Comparison of ENCODE assay signal across 7 mouse cellular contexts in the genomic region with DNA sequence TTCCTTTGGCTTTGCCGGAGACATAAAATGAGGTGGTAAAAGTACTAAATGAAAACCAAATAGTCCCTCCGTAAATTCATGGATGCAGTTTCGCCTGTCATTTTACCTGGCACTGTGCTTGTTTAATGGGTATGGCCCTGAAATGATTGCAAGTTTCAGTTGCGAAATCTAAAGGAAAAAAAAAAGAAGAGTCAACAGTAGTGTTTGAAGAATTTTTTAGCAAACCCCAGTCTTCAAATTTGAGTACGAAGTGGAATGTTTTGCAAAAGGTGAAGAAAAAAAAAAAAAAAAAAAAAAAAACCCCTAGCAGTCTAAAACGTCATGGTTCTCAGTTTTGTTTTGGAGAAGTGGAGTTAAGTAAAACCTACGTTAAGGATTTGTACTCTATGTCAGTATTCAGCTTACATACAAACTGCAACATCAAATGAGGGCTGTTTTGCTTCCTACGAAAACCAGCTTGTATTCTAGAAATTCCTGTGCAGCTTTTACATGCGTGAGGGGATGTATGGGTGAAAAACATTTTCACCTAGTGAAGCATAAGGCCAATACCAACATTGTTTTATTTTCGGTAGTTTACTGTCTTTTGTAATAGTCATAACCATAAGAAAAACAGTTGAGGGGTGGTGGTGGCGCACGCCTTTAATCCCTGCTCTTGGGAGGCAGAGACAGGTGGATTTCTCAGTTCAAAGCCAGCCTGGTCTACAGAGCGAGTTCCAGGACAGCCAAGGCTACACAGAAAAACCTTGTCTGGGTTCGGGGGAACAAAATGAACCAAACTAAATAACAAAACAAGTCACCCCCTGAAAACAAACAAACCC. TPM values are rescaled to one million over a fixed set of nuclear protein-coding genes. Genes with fewer than 3 reads are reported as not detected.
DNase-seq lines count a peak whose midpoint lies in the region; ATAC-seq and TF ChIP-seq lines count a peak whose summit lies in the region.

No protein-coding gene starts in this region.

- H3K9me3 ChIP-seq in lung, embryonic 16.5 days (ENCODE audit: control insufficient read depth, low read length): no peaks in the 10 kb centered on the region
- no peaks in the 10 kb centered on the region for H3K9me3 ChIP-seq in hindbrain, embryonic 16.5 days (ENCODE audit: control insufficient read depth, low read length)
- H3K9me3 ChIP-seq in midbrain, postnatal 0 days (ENCODE audit: low read length): no peaks in the 10 kb centered on the region

- H3K4me2 ChIP-seq in lung, embryonic 16.5 days (ENCODE audit: low read depth, low read length): peak overlapping the region; percentile 71
- peak overlapping the region; percentile 71 for H3K4me2 ChIP-seq in hindbrain, embryonic 16.5 days (ENCODE audit: low read length)
- peak overlapping the region; percentile 61 for H3K4me2 ChIP-seq in midbrain, postnatal 0 days (ENCODE audit: low read depth, low read length, poor library complexity, severe bottlenecking)

- H3K4me3 ChIP-seq in lung, embryonic 16.5 days (ENCODE audit: low read length): peak overlapping the region; percentile 87
- H3K4me3 ChIP-seq in hindbrain, embryonic 16.5 days (ENCODE audit: low read length): peak overlapping the region; percentile 66
- H3K4me3 ChIP-seq in midbrain, postnatal 0 days (ENCODE audit: low read depth, low read length): peak overlapping the region; percentile 47

- peak overlapping the region; percentile 100 for H3K27ac ChIP-seq in lung, embryonic 16.5 days (ENCODE audit: low read length)
- H3K27ac ChIP-seq in hindbrain, embryonic 16.5 days (ENCODE audit: low read depth, low read length): no peak overlapping the region
- 0 out of 2 replicates have a peak overlapping the region, but pooled peaks have one; percentile 95 for H3K27ac ChIP-seq in midbrain, postnatal 0 days (ENCODE audit: low read depth, low read length)

- no peaks in the 10 kb centered on the region for H3K36me3 ChIP-seq in lung, embryonic 16.5 days (ENCODE audit: control insufficient read depth, insufficient read depth, low read length)
- H3K36me3 ChIP-seq in hindbrain, embryonic 16.5 days (ENCODE audit: control insufficient read depth, insufficient read depth, low read length): no peaks in the 10 kb centered on the region
- no peaks in the 10 kb centered on the region for H3K36me3 ChIP-seq in midbrain, postnatal 0 days (ENCODE audit: insufficient read depth, low read length)

- H3K27me3 ChIP-seq in lung, embryonic 16.5 days (ENCODE audit: control insufficient read depth, insufficient read depth, low read depth, low read length): no peaks in the 10 kb centered on the region
- no peaks in the 10 kb centered on the region for H3K27me3 ChIP-seq in hindbrain, embryonic 16.5 days (replicated peaks; ENCODE audit: control insufficient read depth, insufficient read depth, low read length)
- no peaks in the 10 kb centered on the region for H3K27me3 ChIP-seq in midbrain, postnatal 0 days (ENCODE audit: insufficient read depth, low read length)

- 28% methylated on average over 14 of the region's 14 CpGs for WGBS in lung, embryonic 16.5 days
- 48% methylated on average over 14 of the region's 14 CpGs for WGBS in hindbrain, embryonic 16.5 days
- WGBS in midbrain, postnatal 0 days: 40% methylated on average over 14 of the region's 14 CpGs

- no peak for TF ChIP-seq CTCF in midbrain, postnatal 0 days (IDR thresholded peaks at IDR 0.05)

- no peak for DNase-seq in lung, postnatal 10 days
- peak; percentile 36 for DNase-seq in c-Kit-positive CD71-positive TER-119-positive erythroid progenitor cells, embryonic 14.5 days (ENCODE audit: low spot score)
- DNase-seq in midbrain, postnatal 0 days (ENCODE audit: low spot score): no peak
- DNase-seq in right cerebral cortex, postnatal 10 days (ENCODE audit: low spot score in 2 of 2): no peak
- no peak for DNase-seq in adrenal gland, postnatal 36 days

- peak overlapping the region; percentile 94 for H3K9ac ChIP-seq in lung, embryonic 16.5 days (ENCODE audit: low read length)
- H3K9ac ChIP-seq in hindbrain, embryonic 16.5 days (ENCODE audit: low read depth, low read length): peak overlapping the region; percentile 89
- peak overlapping the region; percentile 54; the same call in 1 of the 2 replicates for H3K9ac ChIP-seq in midbrain, postnatal 0 days (replicated peaks; ENCODE audit: low read length, poor library complexity, severe bottlenecking)

- no peak for ATAC-seq in lung, embryonic 16.5 days (ENCODE audit: low read depth)
- ATAC-seq in hindbrain, embryonic 16.5 days: no peak
- no peak for ATAC-seq in midbrain, postnatal 0 days (ENCODE audit: low FRiP score)

- H3K4me1 ChIP-seq in lung, embryonic 16.5 days (replicated peaks; ENCODE audit: control insufficient read depth, insufficient read depth, low read length): peaks cover 8% of the 10 kb centered on the region; the same call in 1 of the 2 replicates
- peaks cover 4% of the 10 kb centered on the region for H3K4me1 ChIP-seq in hindbrain, embryonic 16.5 days (ENCODE audit: control insufficient read depth, insufficient read depth, low read depth, low read length)
- H3K4me1 ChIP-seq in midbrain, postnatal 0 days (ENCODE audit: insufficient read depth, low read length): no peaks in the 10 kb centered on the region

RNA-seq across cellular contexts. Expression of a gene that starts 1.6 kb away (rescaled TPM):
- polyA plus RNA-seq in lung, embryonic 16.5 days (2015; fragmentation: Nextera tagmentation; extraction: Ambion mirVana): 17.2 and 21.2 TPM in 2 replicates
- 5.7 and 5.8 TPM in 2 replicates for polyA plus RNA-seq in hindbrain, embryonic 16.5 days (2015; fragmentation: Nextera tagmentation; extraction: Ambion mirVana)
- total RNA-seq in midbrain, postnatal 0 days (2014; rRNA removed): 10.2 and 18.5 TPM in 2 replicates
- 5.3 and 5.5 TPM in 2 replicates for polyA plus RNA-seq in midbrain, postnatal 0 days (2015; fragmentation: Nextera tagmentation; extraction: Ambion mirVana)
- total RNA-seq in adrenal gland, postnatal 36 days (2021): 100 to 1,000 TPM in 1 of 2 experiments, 10 to 100 TPM in 1; 98.3 to 159 TPM

RNA-seq across cellular contexts. Expression of a gene that starts 12.3 kb away (rescaled TPM):
- polyA plus RNA-seq in lung, embryonic 16.5 days (2015; fragmentation: Nextera tagmentation; extraction: Ambion mirVana): 123 and 126 TPM in 2 replicates
- 693 and 702 TPM in 2 replicates for polyA plus RNA-seq in hindbrain, embryonic 16.5 days (2015; fragmentation: Nextera tagmentation; extraction: Ambion mirVana)
- 420 and 473 TPM in 2 replicates for total RNA-seq in midbrain, postnatal 0 days (2014; rRNA removed)
- 741 and 750 TPM in 2 replicates for polyA plus RNA-seq in midbrain, postnatal 0 days (2015; fragmentation: Nextera tagmentation; extraction: Ambion mirVana)
- total RNA-seq in adrenal gland, postnatal 36 days (2021): 100 to 1,000 TPM; 138 to 141 TPM
